Mouse (Mus musculus): ENCODE results near the gene Tfip11. TPM values are rescaled to one million over a fixed set of nuclear protein-coding genes. Genes with fewer than 3 reads are reported as not detected.

Tfip11 gene
- polyA plus RNA-seq, 1 experiment: 44.9 TPM

GRCm38 (mm10) chr5:112381154-112381553, 55.0 kb downstream of the Tfip11 start:
- no peaks in the 10 kb centered on the region for H3K27me3 ChIP-seq (ENCODE audit: control insufficient read depth, insufficient read depth, insufficient read length)
- H3K79me2 ChIP-seq (ENCODE audit: control insufficient read depth, insufficient read depth): no peaks in the 10 kb centered on the region
- no peak overlapping the region for H3ac ChIP-seq (ENCODE audit: control insufficient read depth, insufficient read length, low read depth)
- H3K36me3 ChIP-seq (ENCODE audit: control insufficient read depth, insufficient read depth): no peaks in the 10 kb centered on the region
- TF ChIP-seq USF1 (IDR thresholded peaks at IDR 0.05; ENCODE audit: low read depth) (no peak), CTCF (IDR thresholded peaks at IDR 0.05; ENCODE audit: control insufficient read depth, insufficient read depth, insufficient read length) (no peak), MAX (IDR thresholded peaks at IDR 0.05) (no peak), MYOD1 (IDR thresholded peaks at IDR 0.05; ENCODE audit: control insufficient read depth, insufficient read length, low read depth) (no peak), FOSL1 (IDR thresholded peaks at IDR 0.05; ENCODE audit: insufficient read depth, low read length, poor library complexity, severe bottlenecking) (no peak), MYOG (IDR thresholded peaks at IDR 0.05; ENCODE audit: control insufficient read depth, extremely low read depth, insufficient read length) (no peak), CEBPB (IDR thresholded peaks at IDR 0.05; ENCODE audit: low read depth) (no peak)
- no peaks in the 10 kb centered on the region for H3K79me3 ChIP-seq (ENCODE audit: low read depth)
- H3K4me3 ChIP-seq (ENCODE audit: insufficient read depth, poor library complexity, severe bottlenecking): no peak overlapping the region

GRCm38 (mm10) chr5:112382042-112382441, 55.9 kb downstream of the Tfip11 start:
- H3K79me3 ChIP-seq (ENCODE audit: low read depth): no peaks in the 10 kb centered on the region
- H3K27me3 ChIP-seq (ENCODE audit: control insufficient read depth, insufficient read depth, insufficient read length): no peaks in the 10 kb centered on the region
- no peaks in the 10 kb centered on the region for H3K36me3 ChIP-seq (ENCODE audit: control insufficient read depth, insufficient read depth)
- H3K4me3 ChIP-seq (ENCODE audit: insufficient read depth, poor library complexity, severe bottlenecking): no peak overlapping the region
- no peak overlapping the region for H3ac ChIP-seq (ENCODE audit: control insufficient read depth, insufficient read length, low read depth)
- no peaks in the 10 kb centered on the region for H3K79me2 ChIP-seq (ENCODE audit: control insufficient read depth, insufficient read depth)
- TF ChIP-seq USF1 (IDR thresholded peaks at IDR 0.05; ENCODE audit: low read depth) (no peak), CEBPB (IDR thresholded peaks at IDR 0.05; ENCODE audit: low read depth) (no peak), MYOG (IDR thresholded peaks at IDR 0.05; ENCODE audit: control insufficient read depth, extremely low read depth, insufficient read length) (no peak), CTCF (IDR thresholded peaks at IDR 0.05; ENCODE audit: control insufficient read depth, insufficient read depth, insufficient read length) (no peak), MAX (IDR thresholded peaks at IDR 0.05) (no peak), MYOD1 (IDR thresholded peaks at IDR 0.05; ENCODE audit: control insufficient read depth, insufficient read length, low read depth) (no peak), FOSL1 (IDR thresholded peaks at IDR 0.05; ENCODE audit: insufficient read depth, low read length, poor library complexity, severe bottlenecking) (no peak)

GRCm38 (mm10) chr5:112382641-112383330, 56.6 kb downstream of the Tfip11 start:
- TF ChIP-seq CTCF (IDR thresholded peaks at IDR 0.05; ENCODE audit: control insufficient read depth, insufficient read depth, insufficient read length) (no peak), CEBPB (IDR thresholded peaks at IDR 0.05; ENCODE audit: low read depth) (no peak), MYOG (IDR thresholded peaks at IDR 0.05; ENCODE audit: control insufficient read depth, extremely low read depth, insufficient read length) (no peak), MAX (IDR thresholded peaks at IDR 0.05) (no peak), FOSL1 (IDR thresholded peaks at IDR 0.05; ENCODE audit: insufficient read depth, low read length, poor library complexity, severe bottlenecking) (no peak), USF1 (IDR thresholded peaks at IDR 0.05; ENCODE audit: low read depth) (no peak), MYOD1 (IDR thresholded peaks at IDR 0.05; ENCODE audit: control insufficient read depth, insufficient read length, low read depth) (no peak)
- Histone ChIP-seq H3K79me3 (ENCODE audit: low read depth) (no peaks in the 10 kb centered on the region), H3K36me3 (ENCODE audit: control insufficient read depth, insufficient read depth) (no peaks in the 10 kb centered on the region), H3K79me2 (ENCODE audit: control insufficient read depth, insufficient read depth) (no peaks in the 10 kb centered on the region), H3ac (ENCODE audit: control insufficient read depth, insufficient read length, low read depth) (no peak overlapping the region), H3K4me3 (ENCODE audit: insufficient read depth, poor library complexity, severe bottlenecking) (no peak overlapping the region), H3K27me3 (ENCODE audit: control insufficient read depth, insufficient read depth, insufficient read length) (no peaks in the 10 kb centered on the region)

GRCm38 (mm10) chr5:112384805-112385472, 58.8 kb downstream of the Tfip11 start:
- H3K79me2 ChIP-seq (ENCODE audit: control insufficient read depth, insufficient read depth): no peaks in the 10 kb centered on the region
- H3K79me3 ChIP-seq (ENCODE audit: low read depth): no peaks in the 10 kb centered on the region
- H3ac ChIP-seq (ENCODE audit: control insufficient read depth, insufficient read length, low read depth): no peak overlapping the region
- TF ChIP-seq CEBPB (IDR thresholded peaks at IDR 0.05; ENCODE audit: low read depth): no peak
- TF ChIP-seq CTCF (IDR thresholded peaks at IDR 0.05; ENCODE audit: control insufficient read depth, insufficient read depth, insufficient read length): no peak
- no peak for TF ChIP-seq USF1 (IDR thresholded peaks at IDR 0.05; ENCODE audit: low read depth)
- TF ChIP-seq MYOD1 (IDR thresholded peaks at IDR 0.05; ENCODE audit: control insufficient read depth, insufficient read length, low read depth): no peak
- TF ChIP-seq MYOG (IDR thresholded peaks at IDR 0.05; ENCODE audit: control insufficient read depth, extremely low read depth, insufficient read length): no peak
- no peak for TF ChIP-seq MAX (IDR thresholded peaks at IDR 0.05)
- TF ChIP-seq FOSL1 (IDR thresholded peaks at IDR 0.05; ENCODE audit: insufficient read depth, low read length, poor library complexity, severe bottlenecking): no peak
- no peaks in the 10 kb centered on the region for H3K36me3 ChIP-seq (ENCODE audit: control insufficient read depth, insufficient read depth)
- H3K4me3 ChIP-seq (ENCODE audit: insufficient read depth, poor library complexity, severe bottlenecking): no peak overlapping the region
- no peaks in the 10 kb centered on the region for H3K27me3 ChIP-seq (ENCODE audit: control insufficient read depth, insufficient read depth, insufficient read length)

- Histone ChIP-seq H3K4me3 (ENCODE audit: insufficient read depth, poor library complexity, severe bottlenecking) (no peak overlapping the region), H3K79me3 (ENCODE audit: low read depth) (no peaks in the 10 kb centered on the region), H3K36me3 (ENCODE audit: control insufficient read depth, insufficient read depth) (no peaks in the 10 kb centered on the region), H3K79me2 (ENCODE audit: control insufficient read depth, insufficient read depth) (no peaks in the 10 kb centered on the region), H3K27me3 (ENCODE audit: control insufficient read depth, insufficient read depth, insufficient read length) (no peaks in the 10 kb centered on the region), H3ac (ENCODE audit: control insufficient read depth, insufficient read length, low read depth) (no peak overlapping the region)
- TF ChIP-seq CTCF (IDR thresholded peaks at IDR 0.05; ENCODE audit: control insufficient read depth, insufficient read depth, insufficient read length): no peak
- TF ChIP-seq MAX (IDR thresholded peaks at IDR 0.05): no peak
- no peak for TF ChIP-seq MYOG (IDR thresholded peaks at IDR 0.05; ENCODE audit: control insufficient read depth, extremely low read depth, insufficient read length)
Measured at GRCm38 (mm10) chr5:112385973-112386372, 59.8 kb downstream of the Tfip11 start.

Other genes with a start within 250 kb of the Tfip11 start
- 1.9 TPM for gene Cryba4, start 73.8 kb upstream of the Tfip11 start, polyA plus RNA-seq (2012; fragmentation: generic; extraction: Trizol)
- gene Crybb1, start 70.5 kb upstream of the Tfip11 start, polyA plus RNA-seq (2012; fragmentation: generic; extraction: Trizol): 0.06 TPM
- 155 TPM for gene Tpst2, start 49.7 kb upstream of the Tfip11 start, polyA plus RNA-seq (2012; fragmentation: generic; extraction: Trizol)
- 26.2 TPM for gene Srrd, start 16.7 kb downstream of the Tfip11 start, polyA plus RNA-seq (2012; fragmentation: generic; extraction: Trizol)
- gene Hps4, start 16.7 kb downstream of the Tfip11 start, polyA plus RNA-seq (2012; fragmentation: generic; extraction: Trizol): 16.1 TPM
- 0.04 TPM for gene Gm6583, start 29.7 kb downstream of the Tfip11 start, polyA plus RNA-seq (2012; fragmentation: generic; extraction: Trizol)
- 10.8 TPM for gene Asphd2, start 68.5 kb downstream of the Tfip11 start, polyA plus RNA-seq (2012; fragmentation: generic; extraction: Trizol)
- not detected for gene Gm6588, start 123.1 kb downstream of the Tfip11 start, polyA plus RNA-seq (2012; fragmentation: generic; extraction: Trizol)